In the genomic region with DNA sequence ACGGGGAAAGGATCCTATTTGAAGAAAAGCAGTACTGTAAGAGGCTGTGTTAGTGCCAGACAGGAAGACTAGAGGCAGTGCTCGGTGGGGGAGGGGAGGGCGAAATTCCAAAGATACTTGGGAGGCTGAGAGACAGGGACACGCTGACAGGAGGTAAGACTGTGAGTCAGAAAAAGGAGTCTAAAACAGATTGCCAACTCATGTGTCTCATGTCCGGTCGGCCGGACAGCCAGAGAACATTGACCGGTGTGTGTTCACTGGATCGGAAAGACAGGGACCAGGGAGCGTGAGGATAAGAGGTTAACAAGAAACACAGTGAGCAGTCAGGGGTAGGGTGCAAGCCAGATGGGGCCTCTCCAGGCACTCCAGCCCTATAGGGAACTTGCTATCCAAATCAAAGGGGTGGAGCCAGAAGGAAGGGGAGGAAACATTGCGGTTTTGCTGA, we compare ENCODE assay signal across 8 mouse cellular contexts. TPM values are rescaled to one million over a fixed set of nuclear protein-coding genes. Genes with fewer than 3 reads are reported as not detected.
DNase-seq lines count a peak whose midpoint lies in the region; ATAC-seq lines count a peak whose summit lies in the region.

No protein-coding gene starts in this region.

- no peaks in the 10 kb centered on the region for H3K27me3 ChIP-seq in forebrain, embryonic 10.5 days (ENCODE audit: poor library complexity, severe bottlenecking)
- H3K27me3 ChIP-seq in megakaryocyte, embryonic 14.5 days (replicated peaks), result no peaks in the 10 kb centered on the region
- no peaks in the 10 kb centered on the region for H3K27me3 ChIP-seq in stomach, embryonic 16.5 days (ENCODE audit: control insufficient read depth, insufficient read depth, low read length)

- 25% methylated on average over 11 of the region's 11 CpGs for WGBS in forebrain, embryonic 10.5 days
- WGBS in stomach, embryonic 16.5 days, result 16% methylated on average over 11 of the region's 11 CpGs

- H3K27ac ChIP-seq in forebrain, embryonic 10.5 days, result peak overlapping the region; percentile 74
- peak overlapping the region; percentile 21 for H3K27ac ChIP-seq in stomach, embryonic 16.5 days (ENCODE audit: low read length)

- ATAC-seq in stomach, embryonic 16.5 days (ENCODE audit: insufficient read depth, low FRiP score), result peak; percentile 87

- H3K4me2 ChIP-seq in stomach, embryonic 16.5 days (ENCODE audit: low read depth, low read length), result peak overlapping the region; percentile 37

- DNase-seq in 3T3-L1 (ENCODE audit: low read depth, low spot score) (peak; percentile 99), R1 (ENCODE audit: low read depth, low spot score) (peak; percentile 90)
- peak; percentile 54 for DNase-seq in forebrain, embryonic 10.5 days (ENCODE audit: extremely low spot score, low spot score)
- DNase-seq in heart, postnatal 10 days, result peak; percentile 84 to 86
- peak; percentile 92 to 93 for DNase-seq in kidney, postnatal 36 days
- DNase-seq in B cell, adult 2 months, result no peak

- H3K4me3 ChIP-seq in forebrain, embryonic 10.5 days, result peak overlapping the region; percentile 27
- peak overlapping the region; percentile 87 for H3K4me3 ChIP-seq in megakaryocyte, embryonic 14.5 days (replicated peaks)
- peak overlapping the region; percentile 8 for H3K4me3 ChIP-seq in stomach, embryonic 16.5 days (replicated peaks; ENCODE audit: low read length)

- peaks cover 8% of the 10 kb centered on the region for H3K4me1 ChIP-seq in forebrain, embryonic 10.5 days
- H3K4me1 ChIP-seq in megakaryocyte, embryonic 14.5 days, result peaks cover 93% of the 10 kb centered on the region
- H3K4me1 ChIP-seq in stomach, embryonic 16.5 days (ENCODE audit: control insufficient read depth, insufficient read depth, low read length), result 0 out of 2 replicates have a peak, but pooled peaks cover 4% of the 10 kb centered on the region

- H3K36me3 ChIP-seq in forebrain, embryonic 10.5 days (replicated peaks), result no peaks in the 10 kb centered on the region
- H3K36me3 ChIP-seq in megakaryocyte, embryonic 14.5 days (replicated peaks; ENCODE audit: low read length), result peaks cover 93% of the 10 kb centered on the region
- no peaks in the 10 kb centered on the region for H3K36me3 ChIP-seq in stomach, embryonic 16.5 days (ENCODE audit: control insufficient read depth, insufficient read depth, low read length)

- peak overlapping the region; percentile 13; the same call in 1 of the 2 replicates for H3K9ac ChIP-seq in stomach, embryonic 16.5 days (ENCODE audit: low read length)

- intact Hi-C loops in heart, postnatal 10 days (cut with DNase I), result no loop called here

- no peaks in the 10 kb centered on the region for H3K9me3 ChIP-seq in forebrain, embryonic 10.5 days
- H3K9me3 ChIP-seq in megakaryocyte, embryonic 14.5 days, result no peaks in the 10 kb centered on the region
- no peaks in the 10 kb centered on the region for H3K9me3 ChIP-seq in stomach, embryonic 16.5 days (replicated peaks; ENCODE audit: control insufficient read depth, low read length)

RNA-seq across cellular contexts. Expression of gene Fyb, which starts 42.3 kb away (rescaled TPM):
- polyA plus RNA-seq in forebrain, embryonic 10.5 days (2016; fragmentation: Nextera tagmentation; extraction: Ambion mirVana), result 2.3 and 3.9 TPM in 2 replicates
- 10 to 100 TPM; 10.3 to 13.2 TPM for total RNA-seq in heart, postnatal 10 days (2021)
- 1,175 and 2,699 TPM in 2 replicates for polyA plus RNA-seq in megakaryocyte, embryonic 14.5 days (2012; ENCODE audit: insufficient read depth, low replicate concordance)
- polyA plus RNA-seq in stomach, embryonic 16.5 days (2015; fragmentation: Nextera tagmentation; extraction: Ambion mirVana), result 12.2 and 13.8 TPM in 2 replicates

Comparison
In these comparisons a context has a peak if more than half of its experiments do, and no peak if none do; other contexts are left out.
1. DNase-seq: peak in 3T3-L1 (single experiment), R1 (single experiment), forebrain, embryonic 10.5 days (single experiment), heart, postnatal 10 days (2 of 2) and kidney, postnatal 36 days (2 of 2); none in B cell, adult 2 months (0 of 2).
2. H3K4me3 ChIP-seq: peak in every context shown above with its lines; median percentile 87 in megakaryocyte, embryonic 14.5 days; 27 in forebrain, embryonic 10.5 days; 8 in stomach, embryonic 16.5 days.
3. RNA of gene Fyb, which starts 42.3 kb away (polyA plus RNA-seq): 1,175 to 2,699 TPM in megakaryocyte, embryonic 14.5 days; 12.2 to 13.8 TPM in stomach, embryonic 16.5 days and 2.3 to 3.9 TPM in forebrain, embryonic 10.5 days; every median in the first group is over 10 times any median in the second.